Mouse (Mus musculus): ENCODE results near the gene Zcchc18. TPM values are rescaled to one million over a fixed set of nuclear protein-coding genes. Genes with fewer than 3 reads are reported as not detected.

Zcchc18 gene
- polyA plus RNA-seq, 1 experiment from 2014 or later = 137 TPM

Other genes with a start within 250 kb of the Zcchc18 start
- 569 and 598 TPM in 2 replicates for gene Morf4l2, start 249.5 kb upstream of the Zcchc18 start, polyA plus RNA-seq (2016; fragmentation: Nextera tagmentation; extraction: Ambion mirVana)
- gene Glra4, start 213.0 kb upstream of the Zcchc18 start, polyA plus RNA-seq (2016; fragmentation: Nextera tagmentation; extraction: Ambion mirVana) = 0.17 and 0.18 TPM in 2 replicates
- gene Plp1, start 170.5 kb upstream of the Zcchc18 start, polyA plus RNA-seq (2016; fragmentation: Nextera tagmentation; extraction: Ambion mirVana) = 12.2 and 15.9 TPM in 2 replicates
- 8.5 and 10.1 TPM in 2 replicates for gene Rab9b, start 124.4 kb upstream of the Zcchc18 start, polyA plus RNA-seq (2016; fragmentation: Nextera tagmentation; extraction: Ambion mirVana)
- gene H2bfm, start 65.8 kb upstream of the Zcchc18 start, polyA plus RNA-seq (2016; fragmentation: Nextera tagmentation; extraction: Ambion mirVana) = not detected in 2 replicates
- 82.4 and 101 TPM in 2 replicates for gene Tmsb15b2, start 17.7 kb upstream of the Zcchc18 start, polyA plus RNA-seq (2016; fragmentation: Nextera tagmentation; extraction: Ambion mirVana)
- 10.6 TPM in 2 replicates for gene Tmsb15l, start 16.3 kb upstream of the Zcchc18 start, polyA plus RNA-seq (2016; fragmentation: Nextera tagmentation; extraction: Ambion mirVana)
- 28.8 and 37.6 TPM in 2 replicates for gene Tmsb15b1, start 16.3 kb upstream of the Zcchc18 start, polyA plus RNA-seq (2016; fragmentation: Nextera tagmentation; extraction: Ambion mirVana)
- 13.1 and 15.6 TPM in 2 replicates for gene Slc25a53, start 45.1 kb downstream of the Zcchc18 start, polyA plus RNA-seq (2016; fragmentation: Nextera tagmentation; extraction: Ambion mirVana)
- gene Fam199x, start 56.4 kb downstream of the Zcchc18 start, polyA plus RNA-seq (2016; fragmentation: Nextera tagmentation; extraction: Ambion mirVana) = 12.0 and 12.9 TPM in 2 replicates
- gene Esx1, start 128.9 kb downstream of the Zcchc18 start, polyA plus RNA-seq (2016; fragmentation: Nextera tagmentation; extraction: Ambion mirVana) = not detected in 2 replicates

Data from hindbrain, embryonic 12.5 days (tissue).